Comparison of ENCODE assay signal across 9 mouse cellular contexts in the genomic region with DNA sequence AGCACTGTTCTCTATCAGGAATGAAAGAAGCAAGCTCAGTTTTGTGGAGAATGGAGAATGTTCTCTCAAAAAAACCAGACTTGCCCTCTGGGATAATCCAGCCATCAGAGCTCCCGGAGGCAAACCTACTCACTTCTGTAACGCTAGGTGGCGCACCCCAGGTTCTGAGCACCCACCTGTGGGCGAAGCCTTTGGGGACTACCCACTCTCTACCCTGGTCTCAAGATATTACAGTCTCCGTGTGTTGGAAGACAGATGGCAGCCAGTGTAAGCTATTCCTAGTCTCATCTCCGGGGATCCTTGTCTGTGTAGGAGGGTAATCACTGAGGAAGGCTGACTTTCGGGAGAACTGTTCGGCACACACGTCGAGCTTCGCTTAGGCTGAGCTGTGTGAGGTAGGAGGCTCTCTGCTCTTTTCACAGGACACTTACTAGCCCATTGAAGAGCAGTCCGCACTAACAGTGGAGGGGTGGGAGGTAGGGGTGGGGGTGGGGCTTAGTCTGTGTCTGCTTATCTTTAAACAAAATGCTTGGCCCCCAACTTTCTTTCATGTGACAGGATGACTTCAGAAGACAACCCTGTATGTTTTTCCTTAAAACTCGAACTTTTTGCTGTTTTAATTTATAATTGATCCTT. TPM values are rescaled to one million over a fixed set of nuclear protein-coding genes. Genes with fewer than 3 reads are reported as not detected.
DNase-seq lines count a peak whose midpoint lies in the region; ATAC-seq and TF ChIP-seq lines count a peak whose summit lies in the region.
"Had no signal": no experiment of that assay in that cellular context is flagged by ENCODE, and none has a peak within 500 bp of the region (broad histone marks: within the 10 kb centered on the region; RNA-seq: fewer than 3 reads in every experiment).

No protein-coding gene starts in this region.

- no peak overlapping the region for H3K9ac ChIP-seq in forebrain, embryonic 14.5 days (ENCODE audit: low read length)
- no peak overlapping the region for H3K9ac ChIP-seq in ES-Bruce4 (ENCODE audit: low read depth, poor library complexity, severe bottlenecking)

- WGBS in forebrain, embryonic 14.5 days, result 44% methylated on average over 13 of the region's 13 CpGs
- WGBS in forebrain, embryonic 10.5 days, result 43% methylated on average over 13 of the region's 13 CpGs
- WGBS in heart, embryonic 10.5 days, result 32% methylated on average over 13 of the region's 13 CpGs
- WGBS in thymus, adult 2 months, result 48% methylated on average over 13 of the region's 13 CpGs

- no peaks in the 10 kb centered on the region for H3K9me3 ChIP-seq in forebrain, embryonic 14.5 days (replicated peaks; ENCODE audit: control insufficient read depth, low read length)
- H3K9me3 ChIP-seq in forebrain, embryonic 10.5 days, result no peaks in the 10 kb centered on the region
- H3K9me3 ChIP-seq in ES-Bruce4 (replicated peaks; ENCODE audit: control insufficient read depth, insufficient read depth, low read length, poor library complexity, severe bottlenecking), result no peaks in the 10 kb centered on the region
- no peaks in the 10 kb centered on the region for H3K9me3 ChIP-seq in heart, embryonic 10.5 days

- H3K4me1 ChIP-seq in forebrain, embryonic 14.5 days (ENCODE audit: control insufficient read depth, insufficient read depth, low read length), result no peaks in the 10 kb centered on the region
- H3K4me1 ChIP-seq in forebrain, embryonic 10.5 days, result peaks cover 21% of the 10 kb centered on the region
- no peaks in the 10 kb centered on the region for H3K4me1 ChIP-seq in ES-Bruce4 (ENCODE audit: control insufficient read depth, insufficient read depth, low read length)
- H3K4me1 ChIP-seq in heart, embryonic 10.5 days, result peaks cover 30% of the 10 kb centered on the region
- H3K4me1 ChIP-seq in thymus, adult 2 months (replicated peaks; ENCODE audit: control insufficient read depth, insufficient read depth, low read length), result peaks cover 20% of the 10 kb centered on the region

- no peak for TF ChIP-seq EP300 in ES-Bruce4 (IDR thresholded peaks at IDR 0.05; ENCODE audit: insufficient read depth, low read depth, low read length)

- no peak for TF ChIP-seq POLR2A in ES-Bruce4 (IDR thresholded peaks at IDR 0.05; ENCODE audit: insufficient read depth, low read length)
- TF ChIP-seq POLR2A in thymus, adult 2 months (IDR thresholded peaks at IDR 0.05; ENCODE audit: control insufficient read depth, extremely low read depth, insufficient read depth, low read length, poor library complexity), result no peak

- no peaks in the 10 kb centered on the region for H3K27me3 ChIP-seq in forebrain, embryonic 14.5 days (replicated peaks; ENCODE audit: control insufficient read depth, insufficient read depth, low read length)
- peaks cover 62% of the 10 kb centered on the region for H3K27me3 ChIP-seq in forebrain, embryonic 10.5 days (ENCODE audit: poor library complexity, severe bottlenecking)
- H3K27me3 ChIP-seq in ES-Bruce4 (ENCODE audit: control insufficient read depth, insufficient read depth, low read length, poor library complexity, severe bottlenecking), result no peaks in the 10 kb centered on the region
- peaks cover 11% of the 10 kb centered on the region; the same call in 1 of the 2 replicates for H3K27me3 ChIP-seq in heart, embryonic 10.5 days (ENCODE audit: insufficient read depth, poor library complexity, severe bottlenecking)
- peaks cover 2% of the 10 kb centered on the region; the same call in 1 of the 2 replicates for H3K27me3 ChIP-seq in thymus, adult 2 months (ENCODE audit: control insufficient read depth, insufficient read depth, low read length)

- no peak overlapping the region for H3K4me3 ChIP-seq in forebrain, embryonic 14.5 days (ENCODE audit: low read depth, low read length)
- H3K4me3 ChIP-seq in forebrain, embryonic 10.5 days, result no peak overlapping the region
- no peak overlapping the region for H3K4me3 ChIP-seq in ES-Bruce4 (ENCODE audit: low read depth, low read length)
- peak overlapping the region; percentile 36 for H3K4me3 ChIP-seq in heart, embryonic 10.5 days
- no peak overlapping the region for H3K4me3 ChIP-seq in thymus, adult 2 months (ENCODE audit: control insufficient read depth, insufficient read depth, low read length)

- TF ChIP-seq CTCF in ES-Bruce4 (IDR thresholded peaks at IDR 0.05; ENCODE audit: low read depth, low read length), result peak; percentile 79
- TF ChIP-seq CTCF in thymus, adult 2 months (IDR thresholded peaks at IDR 0.05; ENCODE audit: borderline replicate concordance, control insufficient read depth, extremely low read depth, insufficient read depth, low read length, poor library complexity), result peak; percentile 87

- H3K36me3 ChIP-seq in forebrain, embryonic 14.5 days (ENCODE audit: control insufficient read depth, insufficient read depth, low read length), result no peaks in the 10 kb centered on the region
- no peaks in the 10 kb centered on the region for H3K36me3 ChIP-seq in forebrain, embryonic 10.5 days (replicated peaks)
- H3K36me3 ChIP-seq in ES-Bruce4 (ENCODE audit: control insufficient read depth, insufficient read depth, low read length, poor library complexity, severe bottlenecking), result no peaks in the 10 kb centered on the region
- no peaks in the 10 kb centered on the region for H3K36me3 ChIP-seq in heart, embryonic 10.5 days
- H3K36me3 ChIP-seq in thymus, adult 2 months (ENCODE audit: control insufficient read depth, insufficient read depth, low read length), result no peaks in the 10 kb centered on the region

- no peak for ATAC-seq in forebrain, embryonic 14.5 days

- H3K27ac ChIP-seq in forebrain, embryonic 14.5 days (ENCODE audit: low read depth, low read length), result no peak overlapping the region
- H3K27ac ChIP-seq in forebrain, embryonic 10.5 days, result no peak overlapping the region
- H3K27ac ChIP-seq in ES-Bruce4 (ENCODE audit: insufficient read depth, low read length), result no peak overlapping the region
- H3K27ac ChIP-seq in heart, embryonic 10.5 days, result peak overlapping the region; percentile 59; the same call in 1 of the 2 replicates
- no peak overlapping the region for H3K27ac ChIP-seq in thymus, adult 2 months (ENCODE audit: control insufficient read depth, insufficient read depth, low read length)
- H3K27ac ChIP-seq: macrophage had no signal

- DNase-seq in forebrain, embryonic 14.5 days (ENCODE audit: low spot score), result peak; percentile 56
- DNase-seq in forebrain, embryonic 10.5 days (ENCODE audit: extremely low spot score, low spot score), result no peak
- DNase-seq in cerebellum, adult 8-10 months, result peak; percentile 37
- peak; percentile 91 for DNase-seq in heart, embryonic 10.5 days (ENCODE audit: low spot score)
- DNase-seq in left cerebral cortex, adult 9 months (ENCODE audit: low spot score in 2 of 2), result peak; percentile 84 to 91
- DNase-seq in mesoderm, embryonic 11.5 days (ENCODE audit: low read depth, low spot score), result peak; percentile 66
- DNase-seq in thymus, adult 2 months, result peak; percentile 78

- no peak overlapping the region for H3K4me2 ChIP-seq in forebrain, embryonic 14.5 days (ENCODE audit: low read length)

RNA-seq across cellular contexts. Expression of gene Igsf3, which starts 4.4 kb away (rescaled TPM):
- polyA plus RNA-seq in forebrain, embryonic 14.5 days (2014; fragmentation: Nextera tagmentation; extraction: Ambion mirVana), result 30.0 and 45.6 TPM in 2 replicates
- 24.3 and 25.4 TPM in 2 replicates for polyA plus RNA-seq in forebrain, embryonic 10.5 days (2016; fragmentation: Nextera tagmentation; extraction: Ambion mirVana)
- polyA plus RNA-seq in ES-Bruce4 (2011; ENCODE audit: insufficient read depth, insufficient read length, low read depth, missing spikeins), result 29.1 and 30.5 TPM in 2 replicates
- 41.9 and 45.9 TPM in 2 replicates for polyA plus RNA-seq in heart, embryonic 10.5 days (2016; fragmentation: Nextera tagmentation; extraction: Ambion mirVana)
- 8.6 and 9.7 TPM in 2 replicates for polyA plus RNA-seq in thymus, adult 2 months (2012; rRNA removed)
